Mouse (Mus musculus) cerebellum, postnatal 25 days (tissue): ENCODE results near the gene Slc36a1.

Experiments used
- DNase-seq, 2 experiments: peaks; one replicate each; pipeline ENCODE4 v3.0.0; 2021; ENCODE audit warnings: mixed read lengths in 2 of 2

Slc36a1 gene

DNA sequence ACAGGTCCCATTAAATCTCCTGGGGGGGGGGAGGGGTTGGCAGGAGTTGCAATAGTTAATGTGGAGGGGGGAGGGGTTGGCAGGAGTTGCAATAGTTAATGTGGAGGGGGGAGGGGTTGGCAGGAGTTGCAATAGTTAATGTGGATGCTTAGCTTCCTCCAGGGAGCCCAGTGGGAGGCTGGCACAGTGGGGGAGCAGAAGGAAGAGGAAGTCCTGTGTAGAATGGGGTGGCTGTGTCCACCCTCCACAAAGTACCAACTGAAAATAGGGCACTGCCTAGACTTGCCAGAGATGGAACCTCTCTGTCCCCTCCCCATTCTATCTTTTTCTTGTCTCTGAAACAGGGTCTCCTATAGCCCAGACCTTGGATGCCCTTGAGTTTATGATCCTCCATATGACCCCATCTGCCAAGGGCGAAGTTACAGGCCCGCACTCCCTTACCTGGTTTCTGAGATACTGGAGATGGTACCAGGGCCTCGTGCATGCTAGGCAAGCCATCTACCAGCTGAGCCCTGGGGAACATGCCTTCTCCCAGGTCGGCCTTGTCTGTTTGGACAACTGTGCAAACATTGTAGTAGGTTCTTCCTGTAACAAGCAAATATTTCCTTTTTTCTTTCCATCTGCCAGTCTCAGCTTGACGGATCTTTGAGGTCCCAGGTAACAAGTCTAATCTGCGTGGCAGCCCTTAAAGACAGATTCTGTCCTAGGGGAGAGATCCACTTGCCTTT, 5.6 kb downstream of the Slc36a1 start:
- no peak for DNase-seq

- DNase-seq: no peak
These were observed 9.4 kb downstream of the Slc36a1 start for GRCm38 (mm10) chr11:55213518-55213917.

GRCm38 (mm10) chr11:55214161-55214560, 10.0 kb downstream of the Slc36a1 start:
- no peak for DNase-seq

GRCm38 (mm10) chr11:55214978-55215377, 10.8 kb downstream of the Slc36a1 start:
- no peak for DNase-seq

GRCm38 (mm10) chr11:55216061-55216460, 11.9 kb downstream of the Slc36a1 start:
- no peak for DNase-seq

DNA sequence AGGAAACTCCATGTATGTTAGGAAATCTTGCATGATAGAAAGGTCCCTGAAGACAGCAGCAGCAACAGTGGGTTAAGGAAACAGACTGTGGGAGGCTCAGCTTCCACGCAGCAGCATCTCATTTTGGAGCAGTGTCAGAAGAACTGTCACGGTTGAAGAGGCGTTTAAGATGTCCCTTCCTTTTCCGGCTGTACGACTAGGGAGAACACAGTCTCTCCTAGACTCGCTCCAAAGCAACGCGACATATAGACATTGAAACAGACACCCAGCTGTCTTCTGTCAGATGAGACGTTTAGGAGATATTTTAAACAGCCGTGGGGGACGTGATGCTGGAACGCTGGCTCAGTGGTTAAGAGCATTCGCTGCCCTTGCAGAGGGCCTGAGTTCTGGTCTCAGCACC, 12.7 kb downstream of the Slc36a1 start:
- DNase-seq: no peak

DNA sequence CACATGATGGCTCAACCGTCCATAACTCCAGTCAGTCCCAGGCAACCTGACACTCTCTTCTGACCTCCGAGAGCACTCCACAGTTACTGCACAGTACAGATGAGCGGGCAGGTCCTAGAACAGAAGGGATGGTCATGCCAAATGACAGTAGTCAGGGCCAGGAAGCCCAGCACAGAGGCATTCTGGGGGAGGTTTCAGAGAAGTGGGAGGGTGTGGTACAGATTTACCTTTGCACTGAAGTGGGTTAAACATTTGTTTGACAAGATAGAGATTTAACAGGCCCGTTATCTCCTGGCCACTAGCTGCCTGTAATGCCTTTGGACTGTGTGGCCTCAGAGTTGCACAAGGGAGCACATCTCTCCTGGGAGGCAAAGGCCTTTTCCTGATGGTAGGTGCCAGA, 13.3 kb downstream of the Slc36a1 start:
- no peak for DNase-seq

GRCm38 (mm10) chr11:55217880-55218279, 13.7 kb downstream of the Slc36a1 start:
- DNase-seq: no peak

GRCm38 (mm10) chr11:55218473-55218872, 14.3 kb downstream of the Slc36a1 start:
- no peak for DNase-seq

GRCm38 (mm10) chr11:55221306-55221705, 17.2 kb downstream of the Slc36a1 start:
- DNase-seq: no peak

DNA sequence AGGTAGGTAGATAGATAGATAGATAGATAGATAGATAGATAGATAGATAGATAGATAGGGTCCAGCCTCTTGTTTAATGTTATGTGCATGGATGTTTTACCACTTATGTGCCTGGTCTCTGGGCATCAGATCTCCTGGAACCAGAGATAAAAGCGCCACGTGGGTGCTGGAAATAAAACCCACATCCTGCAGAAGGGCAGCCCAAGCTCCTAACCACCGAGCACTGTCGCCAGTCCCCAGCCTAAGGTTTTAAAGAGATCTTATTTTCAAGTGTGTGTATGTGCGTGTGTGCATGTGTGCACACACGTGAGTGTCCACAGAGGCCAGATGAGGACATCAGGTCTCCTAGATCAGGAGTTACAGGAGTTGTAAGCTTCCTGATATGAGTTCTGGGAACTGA, 26.9 kb downstream of the Slc36a1 start:
- DNase-seq: no peak

GRCm38 (mm10) chr11:55234288-55234687, 30.1 kb downstream of the Slc36a1 start:
- peak; percentile 77 to 87 for DNase-seq

DNA sequence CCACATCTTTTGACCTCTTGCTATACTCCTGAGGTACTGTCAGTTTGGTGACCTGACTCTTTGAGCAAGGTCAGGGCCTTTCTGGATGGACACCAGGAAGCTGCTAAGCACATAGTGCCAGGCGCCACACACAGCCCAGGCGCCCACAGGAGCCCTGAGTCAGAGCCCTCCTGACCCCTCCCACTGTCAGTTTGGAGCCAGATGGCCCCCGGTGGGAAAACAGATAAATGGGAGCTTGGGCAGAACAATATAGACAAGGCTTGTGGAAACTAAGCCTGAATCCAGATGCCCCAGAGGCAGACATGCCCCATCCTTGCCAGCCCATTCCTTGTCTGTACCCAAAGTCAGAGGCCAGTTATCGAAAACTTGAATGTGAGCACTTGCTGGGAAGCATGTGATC, 30.6 kb downstream of the Slc36a1 start:
- DNase-seq: peak in 1 of 2 experiments; percentile 39

GRCm38 (mm10) chr11:55236815-55237214, 32.7 kb downstream of the Slc36a1 start:
- no peak for DNase-seq

DNA sequence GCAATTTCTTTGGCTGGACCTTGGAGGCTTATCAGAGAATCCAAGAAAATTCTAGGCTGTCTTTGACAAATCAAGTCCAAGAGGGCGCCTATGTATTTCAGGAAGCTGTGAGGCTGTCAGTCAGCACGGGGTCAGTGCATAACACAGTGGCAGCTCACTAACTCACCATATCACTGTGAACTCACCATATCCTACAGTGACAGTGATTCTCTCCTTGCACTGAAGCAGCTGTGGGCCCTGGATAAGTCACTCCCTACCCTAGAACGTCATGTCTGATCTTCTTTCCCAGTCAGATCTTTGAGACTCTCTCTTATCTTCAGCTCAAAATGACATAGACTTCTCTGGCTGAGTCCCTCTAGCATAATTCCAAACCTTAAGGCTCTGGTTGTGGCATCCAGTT, 35.3 kb downstream of the Slc36a1 start:
- DNase-seq: no peak

DNA sequence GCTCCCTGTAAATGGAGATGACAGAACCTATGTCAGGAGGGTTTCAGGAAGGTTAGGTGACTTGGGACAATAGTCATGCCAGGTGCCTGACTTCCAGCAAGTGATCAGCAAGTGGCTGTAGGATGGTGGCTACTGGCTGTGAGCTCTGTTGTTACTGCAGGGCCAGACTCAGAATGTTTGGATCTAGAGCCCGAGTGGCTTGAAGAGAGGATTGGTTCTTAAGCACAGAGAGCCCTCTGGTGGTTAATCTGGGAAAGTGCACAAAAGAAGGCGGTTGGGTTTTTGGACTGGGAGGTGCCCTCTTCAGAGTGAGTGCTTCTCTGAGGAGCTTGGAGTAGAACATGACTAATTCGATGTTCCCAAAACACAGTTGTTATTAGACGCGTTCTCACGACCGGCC, 36.4 kb downstream of the Slc36a1 start:
- DNase-seq: peak; percentile 76 to 80

- no peak for DNase-seq
These were observed 46.4 kb downstream of the Slc36a1 start for GRCm38 (mm10) chr11:55250527-55250926.

DNA sequence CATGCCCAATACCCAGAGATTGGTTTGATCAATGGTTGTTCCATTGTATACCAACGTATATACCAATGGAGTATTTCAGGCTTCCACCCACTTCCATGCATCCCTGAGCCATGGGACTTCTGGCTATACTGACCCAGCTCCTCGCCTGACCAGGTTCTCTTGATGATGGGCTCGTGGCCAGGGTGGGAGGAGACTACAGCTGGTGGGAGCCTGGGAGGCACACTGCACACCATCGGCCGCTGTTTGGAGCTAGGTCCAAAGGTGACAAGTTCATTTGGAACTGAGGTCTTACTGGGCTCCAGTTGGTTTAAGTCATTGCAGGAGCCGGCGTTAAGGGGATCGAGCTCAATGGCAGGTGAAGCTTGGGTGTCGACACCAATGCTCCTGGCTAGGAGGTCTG, 49.2 kb downstream of the Slc36a1 start:
- peak in 1 of 2 experiments; percentile 54 for DNase-seq

DNA sequence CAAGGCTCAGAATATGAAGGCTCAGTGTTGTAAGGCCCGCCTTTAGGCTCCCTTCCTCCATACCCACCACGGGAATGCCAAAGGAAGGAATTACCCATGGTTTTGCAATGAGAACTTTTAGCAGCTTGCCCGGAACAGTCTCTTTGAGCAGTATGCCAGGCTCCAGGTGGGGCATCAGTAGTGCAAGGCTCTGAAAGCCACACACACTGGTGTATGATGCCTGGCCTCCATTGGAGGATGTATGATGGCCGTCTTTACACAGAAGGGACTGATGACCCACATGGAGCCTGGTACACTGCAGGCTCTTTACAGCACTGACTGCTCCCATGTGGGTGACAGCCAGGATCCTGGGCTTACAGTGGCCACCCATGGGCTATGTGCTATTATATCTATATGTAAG, 57.0 kb downstream of the Slc36a1 start:
- DNase-seq: peak; percentile 58 to 60

DNA sequence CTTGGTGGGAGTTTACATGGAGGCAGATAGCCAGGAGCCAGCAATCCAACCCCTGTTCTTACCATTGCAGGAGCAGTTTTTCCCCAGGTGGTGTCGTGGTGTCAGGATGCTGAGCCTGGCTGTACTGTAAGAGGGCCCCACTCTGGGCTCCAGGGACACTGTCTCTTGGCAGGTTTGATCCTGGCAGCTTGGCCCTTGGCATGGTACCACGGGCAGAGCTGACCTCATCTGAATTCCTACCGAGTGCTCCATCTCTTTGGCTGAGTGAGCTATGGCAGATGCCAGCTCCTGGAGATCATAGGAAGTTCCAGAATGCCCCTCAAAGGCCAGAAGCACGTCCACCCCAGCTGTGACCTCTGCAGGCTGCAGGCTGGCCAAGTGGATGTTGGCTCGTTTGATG, 57.9 kb downstream of the Slc36a1 start:
- peak; percentile 96 to 97 for DNase-seq

- peak; percentile 50 to 62 for DNase-seq
These were observed 60.2 kb downstream of the Slc36a1 start for GRCm38 (mm10) chr11:55264318-55264717.

DNA sequence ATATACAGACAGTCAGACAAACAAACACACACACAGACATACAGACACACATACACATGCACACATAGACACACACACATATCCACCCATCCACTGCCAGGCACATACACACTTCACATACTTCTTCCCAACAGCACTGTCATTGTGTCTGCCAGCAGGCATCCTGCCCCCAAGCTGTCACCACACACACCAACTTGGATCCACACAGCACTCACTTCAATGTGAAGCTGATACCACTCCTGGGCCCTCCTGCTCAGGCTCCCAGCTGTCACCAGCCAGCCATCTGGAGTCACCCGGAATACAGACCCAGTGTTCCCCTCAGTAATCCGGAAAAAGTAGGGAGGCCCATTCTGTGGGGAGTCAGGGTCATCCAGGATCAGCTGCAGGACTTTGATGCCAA, 61.5 kb downstream of the Slc36a1 start:
- DNase-seq: peak in 1 of 2 experiments; percentile 51

GRCm38 (mm10) chr11:55268580-55268979, 64.4 kb downstream of the Slc36a1 start:
- no peak for DNase-seq

DNA sequence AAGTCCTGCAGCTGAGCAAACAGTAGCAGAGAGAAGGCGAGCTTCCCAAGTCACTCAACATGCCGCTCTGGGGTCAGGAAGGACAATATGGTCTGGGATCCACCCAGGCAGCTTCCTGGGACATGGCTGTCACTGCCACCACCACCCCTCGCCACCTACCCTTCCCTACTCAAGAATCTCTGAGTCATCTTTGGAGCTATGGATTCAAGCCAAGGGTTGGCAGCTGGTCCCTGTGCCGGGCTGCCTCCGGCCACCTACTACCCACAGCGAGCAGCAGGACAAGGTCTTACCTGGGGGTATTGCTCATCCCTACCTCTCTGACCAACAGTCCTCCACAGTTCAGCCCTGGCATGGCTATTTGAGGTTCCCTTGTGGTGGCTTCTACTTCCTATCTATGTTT, 70.6 kb downstream of the Slc36a1 start:
- DNase-seq: peak; percentile 91 to 94
